Mouse (Mus musculus): ENCODE results near the gene Kansl3. TPM values are rescaled to one million over a fixed set of nuclear protein-coding genes. Genes with fewer than 3 reads are reported as not detected.
A peak's percentile ranks its signal among the peaks of the same experiment; 100 is the strongest.

Kansl3 gene
- polyA plus RNA-seq, 1 experiment from 2014 or later, result 34.2 TPM

- no peaks in the 10 kb centered on the region for H3K27me3 ChIP-seq
- 94% methylated on average over 4 of the region's 4 CpGs for WGBS
- no peak overlapping the region for H3K4me2 ChIP-seq
- H3K27ac ChIP-seq, result no peak overlapping the region
- H3K4me1 ChIP-seq, result no peaks in the 10 kb centered on the region
- H3K9ac ChIP-seq, result no peak overlapping the region
- no peaks in the 10 kb centered on the region for H3K9me3 ChIP-seq (replicated peaks)
- peaks cover 96% of the 10 kb centered on the region for H3K36me3 ChIP-seq (ENCODE audit: poor library complexity, severe bottlenecking)
- no peak for ATAC-seq
- H3K4me3 ChIP-seq, result no peak overlapping the region
Measured at GRCm38 (mm10) chr1:36352351-36352750, 16.6 kb downstream of the Kansl3 start.

GRCm38 (mm10) chr1:36342547-36342946 is 26.4 kb downstream of the Kansl3 start:
- WGBS, result 96% methylated on average over 6 of the region's 6 CpGs
- no peak for ATAC-seq
- no peaks in the 10 kb centered on the region for H3K4me1 ChIP-seq
- H3K4me3 ChIP-seq, result no peak overlapping the region
- no peak overlapping the region for H3K9ac ChIP-seq
- no peaks in the 10 kb centered on the region for H3K9me3 ChIP-seq (replicated peaks)
- H3K27ac ChIP-seq, result no peak overlapping the region
- H3K4me2 ChIP-seq, result no peak overlapping the region
- no peaks in the 10 kb centered on the region for H3K27me3 ChIP-seq
- H3K36me3 ChIP-seq (ENCODE audit: poor library complexity, severe bottlenecking), result peaks cover 98% of the 10 kb centered on the region

- Histone ChIP-seq H3K36me3 (ENCODE audit: poor library complexity, severe bottlenecking) (peaks cover 46% of the 10 kb centered on the region), H3K4me3 (no peak overlapping the region), H3K4me1 (no peaks in the 10 kb centered on the region), H3K4me2 (no peak overlapping the region), H3K27me3 (no peaks in the 10 kb centered on the region), H3K27ac (no peak overlapping the region), H3K9ac (no peak overlapping the region), H3K9me3 (replicated peaks) (no peaks in the 10 kb centered on the region)
- ATAC-seq, result no peak
- WGBS, result 86% methylated on average over 14 of the region's 14 CpGs
Measured at GRCm38 (mm10) chr1:36332955-36333887, 35.8 kb downstream of the Kansl3 start.

GRCm38 (mm10) chr1:36331743-36332142 is 37.2 kb downstream of the Kansl3 start:
- H3K36me3 ChIP-seq (ENCODE audit: poor library complexity, severe bottlenecking), result peaks cover 40% of the 10 kb centered on the region
- 76% methylated on average over 6 of the region's 6 CpGs for WGBS

GRCm38 (mm10) chr1:36326815-36327214 is 42.2 kb downstream of the Kansl3 start:
- Histone ChIP-seq H3K27ac (no peak overlapping the region), H3K36me3 (ENCODE audit: poor library complexity, severe bottlenecking) (peaks cover 17% of the 10 kb centered on the region), H3K4me3 (no peak overlapping the region), H3K9me3 (replicated peaks) (no peaks in the 10 kb centered on the region), H3K9ac (no peak overlapping the region), H3K4me2 (no peak overlapping the region), H3K4me1 (no peaks in the 10 kb centered on the region), H3K27me3 (no peaks in the 10 kb centered on the region)
- ATAC-seq, result no peak
- WGBS, result 93% methylated on average over 2 of the region's 2 CpGs

More at GRCm38 (mm10) chr1:36331743-36332142, 37.2 kb downstream of the Kansl3 start:
- Histone ChIP-seq H3K9me3 (replicated peaks) (no peaks in the 10 kb centered on the region), H3K4me3 (no peak overlapping the region), H3K4me2 (no peak overlapping the region), H3K27me3 (no peaks in the 10 kb centered on the region), H3K9ac (no peak overlapping the region), H3K27ac (no peak overlapping the region), H3K4me1 (no peaks in the 10 kb centered on the region)
- no peak for ATAC-seq

- H3K4me1 ChIP-seq, result no peaks in the 10 kb centered on the region
- H3K27ac ChIP-seq, result no peak overlapping the region
- no peak overlapping the region for H3K4me2 ChIP-seq
- H3K36me3 ChIP-seq (ENCODE audit: poor library complexity, severe bottlenecking), result peaks cover 17% of the 10 kb centered on the region
- no peaks in the 10 kb centered on the region for H3K9me3 ChIP-seq (replicated peaks)
- ATAC-seq, result no peak
- no peaks in the 10 kb centered on the region for H3K27me3 ChIP-seq
- no peak overlapping the region for H3K9ac ChIP-seq
- H3K4me3 ChIP-seq, result no peak overlapping the region
- WGBS, result 92% methylated on average over 2 of the region's 2 CpGs
Measured at GRCm38 (mm10) chr1:36325900-36326321, 43.1 kb downstream of the Kansl3 start.

GRCm38 (mm10) chr1:36323746-36324448 is 45.1 kb downstream of the Kansl3 start:
- Histone ChIP-seq H3K4me3 (no peak overlapping the region), H3K27ac (no peak overlapping the region)
- WGBS, result 53% methylated on average over 8 of the region's 8 CpGs

GRCm38 (mm10) chr1:36323076-36323475 is 45.9 kb downstream of the Kansl3 start:
- H3K27me3 ChIP-seq, result no peaks in the 10 kb centered on the region
- no peak overlapping the region for H3K27ac ChIP-seq
- no peak for ATAC-seq
- 81% methylated on average over 9 of the region's 9 CpGs for WGBS
- H3K9me3 ChIP-seq (replicated peaks), result no peaks in the 10 kb centered on the region
- no peak overlapping the region for H3K9ac ChIP-seq
- peaks cover 14% of the 10 kb centered on the region; the same call in 1 of the 2 replicates for H3K36me3 ChIP-seq (ENCODE audit: poor library complexity, severe bottlenecking)
- no peak overlapping the region for H3K4me2 ChIP-seq
- no peaks in the 10 kb centered on the region for H3K4me1 ChIP-seq
- no peak overlapping the region for H3K4me3 ChIP-seq

More at GRCm38 (mm10) chr1:36323746-36324448, 45.1 kb downstream of the Kansl3 start:
- no peaks in the 10 kb centered on the region for H3K9me3 ChIP-seq (replicated peaks)
- no peaks in the 10 kb centered on the region for H3K4me1 ChIP-seq
- no peaks in the 10 kb centered on the region for H3K27me3 ChIP-seq
- H3K4me2 ChIP-seq, result no peak overlapping the region
- no peak overlapping the region for H3K9ac ChIP-seq
- peak; percentile 63 for ATAC-seq
- H3K36me3 ChIP-seq (ENCODE audit: poor library complexity, severe bottlenecking), result peaks cover 14% of the 10 kb centered on the region; the same call in 1 of the 2 replicates

GRCm38 (mm10) chr1:36321829-36322573 is 47.0 kb downstream of the Kansl3 start:
- Histone ChIP-seq H3K4me2 (no peak overlapping the region), H3K27ac (no peak overlapping the region), H3K36me3 (ENCODE audit: poor library complexity, severe bottlenecking) (0 out of 2 replicates have a peak, but pooled peaks cover 5% of the 10 kb centered on the region), H3K4me1 (no peaks in the 10 kb centered on the region), H3K9ac (no peak overlapping the region), H3K27me3 (no peaks in the 10 kb centered on the region), H3K9me3 (replicated peaks) (no peaks in the 10 kb centered on the region), H3K4me3 (no peak overlapping the region)
- no peak for ATAC-seq
- 69% methylated on average over 11 of the region's 11 CpGs for WGBS

- no peaks in the 10 kb centered on the region for H3K27me3 ChIP-seq
- H3K27ac ChIP-seq, result no peak overlapping the region
- H3K9me3 ChIP-seq (replicated peaks), result no peaks in the 10 kb centered on the region
- H3K36me3 ChIP-seq (ENCODE audit: poor library complexity, severe bottlenecking), result 0 out of 2 replicates have a peak, but pooled peaks cover 5% of the 10 kb centered on the region
- H3K4me1 ChIP-seq, result no peaks in the 10 kb centered on the region
- 87% methylated on average over 2 of the region's 2 CpGs for WGBS
- H3K4me3 ChIP-seq, result no peak overlapping the region
- H3K9ac ChIP-seq, result no peak overlapping the region
- ATAC-seq, result no peak
- H3K4me2 ChIP-seq, result no peak overlapping the region
Measured at GRCm38 (mm10) chr1:36321164-36321563, 47.8 kb downstream of the Kansl3 start.

- 90% methylated on average over 2 of the region's 2 CpGs for WGBS
- Histone ChIP-seq H3K27me3 (no peaks in the 10 kb centered on the region), H3K27ac (no peak overlapping the region), H3K4me3 (no peak overlapping the region), H3K36me3 (ENCODE audit: poor library complexity, severe bottlenecking) (no peaks in the 10 kb centered on the region), H3K4me1 (no peaks in the 10 kb centered on the region), H3K4me2 (no peak overlapping the region), H3K9me3 (replicated peaks) (no peaks in the 10 kb centered on the region), H3K9ac (no peak overlapping the region)
- ATAC-seq, result no peak
Measured at GRCm38 (mm10) chr1:36315776-36316100, 53.2 kb downstream of the Kansl3 start.

Data from forebrain, embryonic 13.5 days (tissue).